Mouse (Mus musculus): ENCODE measurements around the gene Calhm2.

- TF ChIP-seq CTCF (IDR thresholded peaks at IDR 0.05; ENCODE audit: low read depth) (no peak), EP300 (optimal IDR thresholded peaks at IDR 0.05) (no peak)
These were observed 80.4 kb downstream of the Calhm2 start for GRCm38 (mm10) chr19:47057684-47058083.
